Mouse (Mus musculus): ENCODE data around the gene Ess2. TPM values are rescaled to one million over a fixed set of nuclear protein-coding genes. Genes with fewer than 3 reads are reported as not detected.
"Not testable (repeated sequence)": the region's sequence is repeated elsewhere in the genome, so short reads cannot be mapped to it uniquely, and the experiment has no call there.

Gene Ess2
- polyA plus RNA-seq (2012; rRNA removed): 45.5 and 48.9 TPM in 2 replicates

DNA sequence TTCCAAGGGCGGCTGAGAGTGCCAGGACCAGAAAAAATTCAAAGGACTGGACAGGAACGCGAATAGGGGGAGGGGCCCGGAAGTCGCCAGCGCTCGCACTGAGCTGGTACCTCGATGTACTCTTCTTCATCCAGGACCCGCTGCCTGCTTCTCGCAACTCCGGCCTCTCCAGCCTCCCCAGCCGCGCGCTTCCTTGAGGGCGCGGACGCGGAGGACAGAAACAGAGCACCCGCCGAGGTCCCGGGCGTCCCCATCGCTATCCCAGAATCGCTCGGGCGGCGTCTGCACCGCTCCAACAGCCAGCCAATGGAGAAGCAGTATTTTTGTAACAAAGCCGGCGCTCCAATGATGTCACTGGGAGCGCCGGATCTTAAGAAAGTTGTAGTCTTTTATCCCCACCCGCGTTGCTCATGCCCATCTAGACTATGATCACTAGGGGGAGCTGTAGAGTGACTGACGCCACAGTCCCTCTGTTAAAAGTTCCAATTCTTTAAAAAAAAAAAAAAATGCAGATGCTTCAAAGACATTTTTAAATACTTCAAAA, at the start of gene Ess2:
Gene Ess2 (minus strand): TSS at position 297 of the 544 bp plus-strand sequence.
- Histone ChIP-seq H3K27me3 (ENCODE audit: control insufficient read depth, insufficient read depth, low read length) (peaks cover 15% of the 10 kb centered on the region), H3K36me3 (ENCODE audit: control insufficient read depth, insufficient read depth, low read length) (peaks cover 10% of the 10 kb centered on the region), H3K4me1 (replicated peaks; ENCODE audit: control insufficient read depth, insufficient read depth, low read length) (peaks cover 9% of the 10 kb centered on the region), H3K27ac (ENCODE audit: control insufficient read depth, insufficient read depth, low read length) (no peak within 1 kb of the TSS), H3K4me3 (ENCODE audit: control insufficient read depth, insufficient read depth, low read length) (peak within 1 kb of the TSS; percentile 73)
- WGBS: under 1% methylated on average over 35 of the region's 35 CpGs
- TF ChIP-seq POLR2A (IDR thresholded peaks at IDR 0.05; ENCODE audit: control insufficient read depth, extremely low read depth, insufficient read depth, low read length, poor library complexity): peak; percentile 65; the same call in 1 of the 2 replicates
- peak; percentile 46; the same call in 1 of the 2 replicates for TF ChIP-seq CTCF (IDR thresholded peaks at IDR 0.05; ENCODE audit: borderline replicate concordance, control insufficient read depth, extremely low read depth, insufficient read depth, low read length, poor library complexity)
- DNase-seq: peak; percentile 85

- not testable (repeated sequence) for H3K4me1 ChIP-seq (replicated peaks; ENCODE audit: control insufficient read depth, insufficient read depth, low read length); H3K27me3 ChIP-seq (ENCODE audit: control insufficient read depth, insufficient read depth, low read length); H3K27ac ChIP-seq (ENCODE audit: control insufficient read depth, insufficient read depth, low read length); H3K36me3 ChIP-seq (ENCODE audit: control insufficient read depth, insufficient read depth, low read length); H3K4me3 ChIP-seq (ENCODE audit: control insufficient read depth, insufficient read depth, low read length); DNase-seq
- WGBS: 97% methylated on average over 17 of the region's 17 CpGs
Measured at GRCm38 (mm10) chr16:17956052-17956638, 45.0 kb upstream of the Ess2 start.

DNA sequence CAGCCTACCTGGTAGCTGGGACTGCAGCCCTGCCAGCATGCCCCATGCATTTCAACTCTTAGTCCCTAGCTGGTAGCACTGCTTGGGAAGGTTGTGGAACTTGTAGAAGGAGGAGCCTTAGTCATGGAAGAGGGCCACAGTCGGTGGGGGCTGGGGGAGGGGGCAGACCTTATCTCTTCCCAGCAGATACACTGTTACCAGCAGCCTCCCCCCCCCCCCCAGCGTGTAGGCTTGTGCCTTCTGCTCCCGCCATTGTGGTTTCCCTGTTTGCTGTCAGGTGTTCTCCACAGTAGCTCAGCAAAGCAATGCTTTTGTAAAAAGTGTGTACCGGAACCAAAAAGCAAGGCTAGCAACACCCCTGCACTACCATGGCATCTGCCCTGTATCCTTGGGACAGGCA, 40.5 kb upstream of the Ess2 start:
- 54% methylated on average over 3 of the region's 4 CpGs for WGBS
- no peak for TF ChIP-seq CTCF (IDR thresholded peaks at IDR 0.05; ENCODE audit: borderline replicate concordance, control insufficient read depth, extremely low read depth, insufficient read depth, low read length, poor library complexity)
- no peak for TF ChIP-seq POLR2A (IDR thresholded peaks at IDR 0.05; ENCODE audit: control insufficient read depth, extremely low read depth, insufficient read depth, low read length, poor library complexity)
- Histone ChIP-seq H3K4me1 (replicated peaks; ENCODE audit: control insufficient read depth, insufficient read depth, low read length) (no peaks in the 10 kb centered on the region), H3K27ac (ENCODE audit: control insufficient read depth, insufficient read depth, low read length) (no peak overlapping the region), H3K36me3 (ENCODE audit: control insufficient read depth, insufficient read depth, low read length) (no peaks in the 10 kb centered on the region), H3K27me3 (ENCODE audit: control insufficient read depth, insufficient read depth, low read length) (no peaks in the 10 kb centered on the region), H3K4me3 (ENCODE audit: control insufficient read depth, insufficient read depth, low read length) (no peak overlapping the region)
- DNase-seq: no peak

GRCm38 (mm10) chr16:17950068-17950467, 38.9 kb upstream of the Ess2 start:
- TF ChIP-seq POLR2A (IDR thresholded peaks at IDR 0.05; ENCODE audit: control insufficient read depth, extremely low read depth, insufficient read depth, low read length, poor library complexity): no peak
- TF ChIP-seq CTCF (IDR thresholded peaks at IDR 0.05; ENCODE audit: borderline replicate concordance, control insufficient read depth, extremely low read depth, insufficient read depth, low read length, poor library complexity): no peak
- Histone ChIP-seq H3K27ac (ENCODE audit: control insufficient read depth, insufficient read depth, low read length) (no peak overlapping the region), H3K27me3 (ENCODE audit: control insufficient read depth, insufficient read depth, low read length) (no peaks in the 10 kb centered on the region), H3K4me3 (ENCODE audit: control insufficient read depth, insufficient read depth, low read length) (no peak overlapping the region), H3K36me3 (ENCODE audit: control insufficient read depth, insufficient read depth, low read length) (no peaks in the 10 kb centered on the region), H3K4me1 (replicated peaks; ENCODE audit: control insufficient read depth, insufficient read depth, low read length) (no peaks in the 10 kb centered on the region)
- no peak for DNase-seq
- 93% methylated on average over 4 of the region's 4 CpGs for WGBS

DNA sequence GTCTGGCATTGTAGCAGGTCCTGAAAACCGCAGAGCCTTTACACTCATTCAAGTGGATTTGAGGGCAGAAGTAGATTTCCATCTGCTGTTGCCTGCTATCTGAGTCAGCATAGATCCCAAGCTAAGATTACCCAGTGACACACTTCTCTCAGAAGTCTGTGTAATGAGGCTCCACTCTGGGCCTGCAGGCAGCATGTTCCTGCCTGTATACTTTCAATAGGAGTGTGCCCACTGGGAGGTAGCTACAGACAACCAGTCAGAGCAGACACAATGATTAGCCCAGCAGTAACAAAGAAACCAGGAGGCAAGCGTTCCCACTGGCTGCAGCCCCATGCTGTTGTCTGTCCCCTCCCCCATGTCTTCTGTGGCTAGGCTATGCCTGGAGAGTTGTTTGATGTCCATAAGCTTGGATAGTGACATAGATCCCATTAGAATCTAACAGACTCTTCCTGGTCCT, 38.3 kb upstream of the Ess2 start:
- 44% methylated on average over 2 of the region's 2 CpGs for WGBS
- Histone ChIP-seq H3K27me3 (ENCODE audit: control insufficient read depth, insufficient read depth, low read length) (no peaks in the 10 kb centered on the region), H3K27ac (ENCODE audit: control insufficient read depth, insufficient read depth, low read length) (no peak overlapping the region), H3K4me3 (ENCODE audit: control insufficient read depth, insufficient read depth, low read length) (no peak overlapping the region), H3K36me3 (ENCODE audit: control insufficient read depth, insufficient read depth, low read length) (no peaks in the 10 kb centered on the region), H3K4me1 (replicated peaks; ENCODE audit: control insufficient read depth, insufficient read depth, low read length) (no peaks in the 10 kb centered on the region)
- no peak for TF ChIP-seq CTCF (IDR thresholded peaks at IDR 0.05; ENCODE audit: borderline replicate concordance, control insufficient read depth, extremely low read depth, insufficient read depth, low read length, poor library complexity)
- no peak for TF ChIP-seq POLR2A (IDR thresholded peaks at IDR 0.05; ENCODE audit: control insufficient read depth, extremely low read depth, insufficient read depth, low read length, poor library complexity)
- no peak for DNase-seq

- Histone ChIP-seq H3K27ac (ENCODE audit: control insufficient read depth, insufficient read depth, low read length) (no peak overlapping the region), H3K36me3 (ENCODE audit: control insufficient read depth, insufficient read depth, low read length) (no peaks in the 10 kb centered on the region), H3K27me3 (ENCODE audit: control insufficient read depth, insufficient read depth, low read length) (no peaks in the 10 kb centered on the region), H3K4me1 (replicated peaks; ENCODE audit: control insufficient read depth, insufficient read depth, low read length) (no peaks in the 10 kb centered on the region), H3K4me3 (ENCODE audit: control insufficient read depth, insufficient read depth, low read length) (no peak overlapping the region)
- TF ChIP-seq CTCF (IDR thresholded peaks at IDR 0.05; ENCODE audit: borderline replicate concordance, control insufficient read depth, extremely low read depth, insufficient read depth, low read length, poor library complexity) (no peak), POLR2A (IDR thresholded peaks at IDR 0.05; ENCODE audit: control insufficient read depth, extremely low read depth, insufficient read depth, low read length, poor library complexity) (no peak)
- WGBS: 75% methylated on average over 7 of the region's 7 CpGs
- no peak for DNase-seq
Measured at GRCm38 (mm10) chr16:17945081-17945831, 34.1 kb upstream of the Ess2 start.
